Mouse (Mus musculus) kidney, adult 2 months (tissue): ENCODE data around the gene Maip1.

ENCODE experiments used
- CTCF ChIP-seq: fragments of 200-500 bp; conservative IDR thresholded peaks from 2 replicates; pipeline ENCODE4 v1.5.1; 2011; ENCODE audit warnings: low read depth, mild to moderate bottlenecking, control low read depth, low read length, moderate library complexity, mixed read lengths; ENCODE audit not compliant: insufficient read depth, insufficient read length
- POLR2A ChIP-seq: fragments of 200-500 bp; IDR thresholded peaks from one replicate; pipeline ENCODE4 v1.6.1; 2011; ENCODE audit warnings: low read depth, low read length, control low read depth

- no peak for TF ChIP-seq CTCF
- no peak for TF ChIP-seq POLR2A
Observed at GRCm38 (mm10) chr1:57460305-57460940, 54.3 kb downstream of the Maip1 start.
